Mouse (Mus musculus): ENCODE data around the gene Bola1. TPM values are rescaled to one million over a fixed set of nuclear protein-coding genes. Genes with fewer than 3 reads are reported as not detected.

Gene Bola1
- polyA plus RNA-seq, 1 experiment from 2014 or later: 42.5 TPM

DNA sequence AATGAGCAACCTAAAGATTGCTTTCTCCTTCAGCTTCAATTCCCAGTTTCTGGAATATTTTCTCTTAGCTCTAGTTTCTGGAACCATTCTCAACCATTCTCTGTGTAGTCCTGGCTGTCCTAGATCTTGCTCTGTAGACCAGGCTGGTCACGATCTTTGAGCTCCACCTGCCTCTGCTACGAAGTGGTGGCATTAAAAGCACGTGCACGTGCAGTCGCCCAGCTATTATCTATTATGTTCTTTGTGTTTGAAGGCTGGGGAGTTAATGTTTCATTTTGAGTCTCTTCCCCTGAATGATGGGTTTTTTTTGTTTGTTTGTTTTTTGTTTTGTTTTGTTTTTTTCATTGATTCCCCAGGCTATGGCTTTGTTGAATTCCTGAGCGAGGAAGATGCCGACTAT lies 46.3 kb downstream of the Bola1 start:
- peak overlapping the region; percentile 95 for H3K9ac ChIP-seq
- H3K27ac ChIP-seq (replicated peaks): no peak overlapping the region
- no peaks in the 10 kb centered on the region for H3K27me3 ChIP-seq (replicated peaks)
- peak overlapping the region; percentile 93 for H3K4me2 ChIP-seq
- H3K4me1 ChIP-seq: peaks cover 37% of the 10 kb centered on the region
- no peak for ATAC-seq (ENCODE audit: extremely low read depth, insufficient number of reproducible peaks, low FRiP score, low TSS enrichment)
- H3K36me3 ChIP-seq: peaks cover 54% of the 10 kb centered on the region
- H3K9me3 ChIP-seq: no peaks in the 10 kb centered on the region
- WGBS: 36% methylated on average over 7 of the region's 7 CpGs
- peak overlapping the region; percentile 96 for H3K4me3 ChIP-seq

GRCm38 (mm10) chr3:96172197-96173178 lies 47.0 kb downstream of the Bola1 start, which contains the start of gene Sf3b4:
Gene Sf3b4 (plus strand): TSS chr3:96172332.
- Histone ChIP-seq H3K4me1 (peaks cover 37% of the 10 kb centered on the region), H3K36me3 (peaks cover 53% of the 10 kb centered on the region), H3K27ac (replicated peaks) (peak within 1 kb of the TSS; percentile 99), H3K4me3 (peak within 1 kb of the TSS; percentile 96), H3K9ac (peak within 1 kb of the TSS; percentile 95), H3K9me3 (no peaks in the 10 kb centered on the region), H3K4me2 (peak within 1 kb of the TSS; percentile 93), H3K27me3 (replicated peaks) (no peaks in the 10 kb centered on the region)
- ATAC-seq (ENCODE audit: extremely low read depth, insufficient number of reproducible peaks, low FRiP score, low TSS enrichment): peak; percentile 84
- under 1% methylated on average over 55 of the region's 58 CpGs for WGBS

- no peak for ATAC-seq (ENCODE audit: extremely low read depth, insufficient number of reproducible peaks, low FRiP score, low TSS enrichment)
- WGBS: 15% methylated on average over 18 of the region's 18 CpGs
These were observed 47.8 kb downstream of the Bola1 start for GRCm38 (mm10) chr3:96171583-96172196.

DNA sequence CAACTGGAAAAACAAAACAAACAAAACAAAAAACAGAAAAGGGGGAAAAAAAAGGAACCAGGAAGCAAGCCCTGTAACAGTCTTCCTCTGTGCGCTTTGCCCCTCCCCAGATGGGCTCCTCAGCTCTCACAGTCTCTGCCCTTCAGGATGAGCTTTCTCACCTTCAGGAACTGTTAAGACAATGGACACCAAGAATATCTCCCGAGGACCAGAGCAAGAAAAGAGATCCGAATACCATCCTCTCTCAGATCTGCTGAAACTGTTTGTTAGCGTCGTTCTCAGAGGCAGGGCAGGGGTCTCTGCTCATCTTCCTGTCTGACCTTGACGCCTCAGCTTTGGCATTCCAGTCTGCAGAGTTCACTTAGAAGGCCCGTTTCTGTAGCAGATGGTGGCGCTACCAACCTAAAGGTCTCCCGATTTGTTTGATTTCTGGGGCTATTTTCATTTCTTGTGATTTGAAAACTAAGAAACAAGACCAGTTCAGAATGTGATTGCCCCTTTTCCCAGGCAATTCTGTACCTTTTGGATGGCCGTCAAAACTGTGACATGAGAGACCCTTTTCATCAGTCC lies 48.4 kb downstream of the Bola1 start:
- no peaks in the 10 kb centered on the region for H3K9me3 ChIP-seq
- ATAC-seq (ENCODE audit: extremely low read depth, insufficient number of reproducible peaks, low FRiP score, low TSS enrichment): no peak
- peak overlapping the region; percentile 96 for H3K4me3 ChIP-seq
- H3K36me3 ChIP-seq: peaks cover 40% of the 10 kb centered on the region
- peaks cover 34% of the 10 kb centered on the region for H3K4me1 ChIP-seq
- H3K4me2 ChIP-seq: peak overlapping the region; percentile 93
- peak overlapping the region; percentile 95 for H3K9ac ChIP-seq
- no peaks in the 10 kb centered on the region for H3K27me3 ChIP-seq (replicated peaks)
- 45% methylated on average over 10 of the region's 10 CpGs for WGBS
- peak overlapping the region; percentile 99 for H3K27ac ChIP-seq (replicated peaks)

More at GRCm38 (mm10) chr3:96171583-96172196, 47.8 kb downstream of the Bola1 start:
- Histone ChIP-seq H3K27ac (replicated peaks) (peak overlapping the region; percentile 99), H3K4me3 (peak overlapping the region; percentile 96), H3K4me1 (peaks cover 37% of the 10 kb centered on the region), H3K36me3 (peaks cover 47% of the 10 kb centered on the region), H3K9me3 (no peaks in the 10 kb centered on the region), H3K9ac (peak overlapping the region; percentile 95), H3K4me2 (peak overlapping the region; percentile 93), H3K27me3 (replicated peaks) (no peaks in the 10 kb centered on the region)

GRCm38 (mm10) chr3:96170276-96170675 lies 49.2 kb downstream of the Bola1 start:
- Histone ChIP-seq H3K36me3 (peaks cover 33% of the 10 kb centered on the region), H3K4me1 (peaks cover 34% of the 10 kb centered on the region), H3K9ac (peak overlapping the region; percentile 95; the same call in 1 of the 2 replicates), H3K27me3 (replicated peaks) (no peaks in the 10 kb centered on the region), H3K4me3 (no peak overlapping the region), H3K27ac (replicated peaks) (peak overlapping the region; percentile 99; the same call in 1 of the 2 replicates), H3K9me3 (no peaks in the 10 kb centered on the region), H3K4me2 (no peak overlapping the region; the same call in 1 of the 2 replicates)
- no peak for ATAC-seq (ENCODE audit: extremely low read depth, insufficient number of reproducible peaks, low FRiP score, low TSS enrichment)
- WGBS: 87% methylated on average over 4 of the region's 4 CpGs

- Histone ChIP-seq H3K4me2 (no peak overlapping the region), H3K4me1 (peaks cover 25% of the 10 kb centered on the region), H3K9ac (no peak overlapping the region), H3K9me3 (no peaks in the 10 kb centered on the region), H3K36me3 (peaks cover 16% of the 10 kb centered on the region), H3K4me3 (no peak overlapping the region), H3K27ac (replicated peaks) (peak overlapping the region; percentile 2; the same call in 1 of the 2 replicates), H3K27me3 (replicated peaks) (no peaks in the 10 kb centered on the region)
- ATAC-seq (ENCODE audit: extremely low read depth, insufficient number of reproducible peaks, low FRiP score, low TSS enrichment): no peak
- 60% methylated on average over 12 of the region's 12 CpGs for WGBS
These were observed 50.9 kb downstream of the Bola1 start for GRCm38 (mm10) chr3:96168466-96169158.

DNA sequence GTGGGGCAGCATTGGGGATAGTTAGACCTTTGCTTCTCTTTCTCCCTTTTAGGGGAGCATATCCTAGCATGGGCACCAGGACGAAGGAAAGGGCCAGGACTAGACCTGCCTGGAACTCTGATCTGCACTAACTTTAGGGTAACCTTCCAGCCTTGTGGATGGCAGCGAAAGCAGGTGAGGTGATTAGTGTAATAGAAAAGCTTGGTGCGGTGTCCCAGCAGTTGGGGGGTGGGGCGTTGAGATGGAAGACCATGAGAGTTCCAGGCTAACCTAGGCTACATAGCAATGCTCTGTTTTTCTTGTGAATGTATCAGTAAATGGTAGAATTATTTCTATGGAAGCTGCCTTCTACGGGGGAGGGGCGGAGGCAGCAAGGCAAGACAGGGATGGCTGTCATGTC lies 56.5 kb downstream of the Bola1 start:
- ATAC-seq (ENCODE audit: extremely low read depth, insufficient number of reproducible peaks, low FRiP score, low TSS enrichment): no peak
- H3K27me3 ChIP-seq (replicated peaks): no peaks in the 10 kb centered on the region
- H3K27ac ChIP-seq (replicated peaks): no peak overlapping the region
- WGBS: 78% methylated on average over 6 of the region's 6 CpGs
- H3K4me1 ChIP-seq: peaks cover 30% of the 10 kb centered on the region
- H3K4me3 ChIP-seq: peak overlapping the region; percentile 60; the same call in 1 of the 2 replicates
- H3K9me3 ChIP-seq: no peaks in the 10 kb centered on the region
- peaks cover 4% of the 10 kb centered on the region; the same call in 1 of the 2 replicates for H3K36me3 ChIP-seq
- peak overlapping the region; percentile 81 for H3K4me2 ChIP-seq
- H3K9ac ChIP-seq: peak overlapping the region; percentile 85

DNA sequence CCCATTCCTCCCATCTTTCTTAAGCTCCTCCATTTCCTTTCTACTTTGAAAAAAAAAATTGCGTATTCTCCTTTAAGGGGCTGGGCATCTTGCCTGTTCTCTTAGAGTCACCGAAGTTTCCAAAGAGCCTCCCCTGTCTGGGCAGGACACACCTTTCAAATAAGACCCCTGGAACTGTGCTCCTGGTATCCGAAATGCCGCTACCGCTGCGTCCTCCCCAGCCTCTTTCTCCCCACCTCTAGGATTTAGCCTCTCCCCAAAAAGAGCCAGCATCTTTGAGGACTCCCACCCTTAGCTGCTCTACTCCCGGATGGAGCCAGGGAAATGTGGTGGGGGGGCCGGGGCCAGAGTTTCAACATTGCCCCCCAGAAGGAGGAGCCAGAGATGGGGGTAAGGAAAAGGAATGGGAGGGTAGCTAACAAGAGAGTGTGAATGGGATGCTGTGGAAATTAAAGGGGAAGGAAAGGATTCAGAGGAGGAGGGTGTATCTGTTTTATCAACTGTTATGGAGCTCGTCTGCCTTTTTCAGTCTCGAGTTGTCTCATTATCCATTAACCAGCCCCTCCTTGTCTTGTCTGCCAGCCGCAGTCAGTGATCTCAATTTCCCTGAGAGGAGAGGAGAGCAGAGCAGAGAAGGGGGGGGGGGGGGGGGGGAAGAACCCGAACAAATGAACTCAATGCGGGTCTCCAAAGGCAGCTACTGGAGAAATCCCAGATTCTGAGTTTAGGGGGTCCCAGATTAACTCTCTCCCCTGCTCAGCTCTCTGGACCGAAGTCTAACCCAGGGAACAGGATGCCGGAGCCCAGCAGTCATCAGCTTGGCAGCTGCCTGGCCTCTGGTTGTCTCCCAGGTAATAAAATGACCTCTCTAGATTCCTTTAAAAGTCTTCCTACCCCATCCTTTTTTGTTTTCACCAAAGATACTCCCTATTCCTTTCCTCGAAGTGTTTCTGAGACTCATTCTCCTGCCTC lies 57.4 kb downstream of the Bola1 start, which contains the start of gene Mtmr11:
Gene Mtmr11, plus strand, starts transcription at position 136 of the 972 bp plus-strand sequence.
- peaks cover 30% of the 10 kb centered on the region for H3K4me1 ChIP-seq
- WGBS: 12% methylated on average over 16 of the region's 16 CpGs
- H3K4me2 ChIP-seq: peak within 1 kb of the TSS; percentile 81
- ATAC-seq (ENCODE audit: extremely low read depth, insufficient number of reproducible peaks, low FRiP score, low TSS enrichment): no peak
- H3K4me3 ChIP-seq: peak within 1 kb of the TSS; percentile 60
- H3K9ac ChIP-seq: peak within 1 kb of the TSS; percentile 85
- H3K27ac ChIP-seq (replicated peaks): peak within 1 kb of the TSS; percentile 85
- no peaks in the 10 kb centered on the region for H3K9me3 ChIP-seq
- no peaks in the 10 kb centered on the region for H3K27me3 ChIP-seq (replicated peaks)
- peaks cover 7% of the 10 kb centered on the region; the same call in 1 of the 2 replicates for H3K36me3 ChIP-seq

DNA sequence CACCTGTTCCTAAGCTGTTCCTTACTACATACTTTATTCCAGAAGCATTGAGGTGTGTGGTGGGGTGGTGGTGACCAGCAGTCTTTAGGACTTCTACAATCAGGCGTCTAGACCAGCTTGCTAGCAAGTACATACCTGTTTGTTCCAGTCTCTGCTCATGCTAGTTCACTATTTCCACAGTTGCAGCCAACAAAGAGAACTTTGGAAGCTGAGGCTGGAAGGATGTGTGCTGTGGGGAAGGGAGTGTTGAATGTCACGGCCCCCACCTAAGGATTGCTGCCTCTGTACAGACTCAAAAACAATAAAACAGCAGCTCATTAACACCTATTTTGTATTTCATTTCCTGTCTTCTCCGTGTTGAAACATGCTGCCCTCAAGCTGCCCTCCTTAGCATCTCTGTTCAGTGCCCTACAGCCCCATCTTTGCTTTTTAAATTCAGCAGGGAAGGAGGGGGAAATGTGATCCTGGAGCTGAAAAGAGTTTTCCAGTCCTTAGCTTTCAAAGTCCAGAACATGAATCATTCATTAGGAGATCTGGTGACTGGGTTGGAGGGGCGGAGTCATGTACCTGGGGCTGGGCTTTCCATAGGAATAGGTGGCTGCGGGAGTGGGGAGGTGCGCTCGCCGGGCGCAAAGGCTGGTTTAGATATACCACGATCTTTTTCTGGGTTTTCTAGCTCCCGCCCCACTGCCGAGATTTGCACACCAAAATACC lies 58.5 kb downstream of the Bola1 start:
- Histone ChIP-seq H3K27me3 (replicated peaks) (no peaks in the 10 kb centered on the region), H3K9ac (peak overlapping the region; percentile 85), H3K4me2 (peak overlapping the region; percentile 81), H3K4me3 (peak overlapping the region; percentile 60), H3K4me1 (peaks cover 30% of the 10 kb centered on the region), H3K9me3 (no peaks in the 10 kb centered on the region), H3K27ac (replicated peaks) (peak overlapping the region; percentile 85), H3K36me3 (peaks cover 15% of the 10 kb centered on the region)
- no peak for ATAC-seq (ENCODE audit: extremely low read depth, insufficient number of reproducible peaks, low FRiP score, low TSS enrichment)
- WGBS: 4% methylated on average over 12 of the region's 12 CpGs
